Mouse (Mus musculus): Measurements from ENCODE around the gene Gm6657. TPM values are rescaled to one million over a fixed set of nuclear protein-coding genes. Genes with fewer than 3 reads are reported as not detected.

Gm6657 gene
- not detected in 2 replicates for polyA plus RNA-seq (2015; fragmentation: Nextera tagmentation; extraction: Ambion mirVana)

GRCm38 (mm10) chr12:78193942-78194341 lies at the start of gene Gm6657:
TSS of gene Gm6657 (plus strand) at chr12:78194242.
- no peak within 1 kb of the TSS for H3K27ac ChIP-seq
- H3K27me3 ChIP-seq, result no peaks in the 10 kb centered on the region
- no peak within 1 kb of the TSS for H3K4me2 ChIP-seq
- ATAC-seq (ENCODE audit: low FRiP score), result no peak
- no peaks in the 10 kb centered on the region for H3K36me3 ChIP-seq
- H3K4me1 ChIP-seq (replicated peaks), result no peaks in the 10 kb centered on the region
- no peak within 1 kb of the TSS for H3K9ac ChIP-seq
- H3K9me3 ChIP-seq, result peaks cover 3% of the 10 kb centered on the region; the same call in 1 of the 2 replicates
- no peak within 1 kb of the TSS for H3K4me3 ChIP-seq

- 22% methylated on average over 7 of the region's 7 CpGs for WGBS
- H3K4me2 ChIP-seq, result no peak overlapping the region
- H3K9me3 ChIP-seq, result no peaks in the 10 kb centered on the region
- H3K27me3 ChIP-seq, result no peaks in the 10 kb centered on the region
- H3K4me3 ChIP-seq, result no peak overlapping the region
- H3K9ac ChIP-seq, result no peak overlapping the region
- ATAC-seq (ENCODE audit: low FRiP score), result peak; percentile 87
- peaks cover 9% of the 10 kb centered on the region for H3K4me1 ChIP-seq (replicated peaks)
- H3K27ac ChIP-seq, result no peak overlapping the region
- H3K36me3 ChIP-seq, result no peaks in the 10 kb centered on the region
These were observed 40.6 kb upstream of the Gm6657 start for GRCm38 (mm10) chr12:78153308-78154002.

GRCm38 (mm10) chr12:78170178-78170577 lies 23.9 kb upstream of the Gm6657 start:
- H3K4me1 ChIP-seq (replicated peaks), result no peaks in the 10 kb centered on the region
- no peak overlapping the region for H3K9ac ChIP-seq
- H3K4me3 ChIP-seq, result no peak overlapping the region
- no peak for ATAC-seq (ENCODE audit: low FRiP score)
- H3K27me3 ChIP-seq, result no peaks in the 10 kb centered on the region
- no peaks in the 10 kb centered on the region for H3K36me3 ChIP-seq
- H3K4me2 ChIP-seq, result no peak overlapping the region
- no peaks in the 10 kb centered on the region for H3K9me3 ChIP-seq
- H3K27ac ChIP-seq, result no peak overlapping the region

GRCm38 (mm10) chr12:78173945-78174344 lies 20.1 kb upstream of the Gm6657 start:
- WGBS, result 83% methylated on average over 3 of the region's 3 CpGs
- Histone ChIP-seq H3K4me2 (no peak overlapping the region), H3K27ac (no peak overlapping the region)

GRCm38 (mm10) chr12:78174671-78175070 lies 19.4 kb upstream of the Gm6657 start:
- Histone ChIP-seq H3K27me3 (no peaks in the 10 kb centered on the region), H3K27ac (no peak overlapping the region), H3K4me3 (no peak overlapping the region), H3K9me3 (no peaks in the 10 kb centered on the region), H3K4me1 (replicated peaks) (0 out of 2 replicates have a peak, but pooled peaks cover 4% of the 10 kb centered on the region), H3K9ac (no peak overlapping the region), H3K36me3 (no peaks in the 10 kb centered on the region), H3K4me2 (no peak overlapping the region)
- ATAC-seq (ENCODE audit: low FRiP score), result no peak
- WGBS, result 91% methylated on average over 4 of the region's 4 CpGs

More at GRCm38 (mm10) chr12:78173945-78174344, 20.1 kb upstream of the Gm6657 start:
- no peaks in the 10 kb centered on the region for H3K36me3 ChIP-seq
- no peak for ATAC-seq (ENCODE audit: low FRiP score)
- H3K4me3 ChIP-seq, result no peak overlapping the region
- no peak overlapping the region for H3K9ac ChIP-seq
- H3K27me3 ChIP-seq, result no peaks in the 10 kb centered on the region
- H3K9me3 ChIP-seq, result no peaks in the 10 kb centered on the region
- H3K4me1 ChIP-seq (replicated peaks), result 0 out of 2 replicates have a peak, but pooled peaks cover 4% of the 10 kb centered on the region

GRCm38 (mm10) chr12:78181452-78181851 lies 12.6 kb upstream of the Gm6657 start:
- ATAC-seq (ENCODE audit: low FRiP score), result no peak
- Histone ChIP-seq H3K9me3 (no peaks in the 10 kb centered on the region), H3K4me2 (no peak overlapping the region), H3K4me1 (replicated peaks) (0 out of 2 replicates have a peak, but pooled peaks cover 4% of the 10 kb centered on the region), H3K36me3 (no peaks in the 10 kb centered on the region), H3K27ac (no peak overlapping the region), H3K27me3 (no peaks in the 10 kb centered on the region), H3K9ac (no peak overlapping the region), H3K4me3 (no peak overlapping the region)
- 59% methylated on average over 2 of the region's 2 CpGs for WGBS

- Histone ChIP-seq H3K4me3 (no peak overlapping the region), H3K36me3 (no peaks in the 10 kb centered on the region), H3K9ac (no peak overlapping the region), H3K9me3 (peaks cover 3% of the 10 kb centered on the region; the same call in 1 of the 2 replicates), H3K4me1 (replicated peaks) (no peaks in the 10 kb centered on the region), H3K27me3 (no peaks in the 10 kb centered on the region), H3K27ac (no peak overlapping the region), H3K4me2 (no peak overlapping the region)
- ATAC-seq (ENCODE audit: low FRiP score), result no peak
- 75% methylated on average over 2 of the region's 2 CpGs for whole genome bisulfite sequencing
These were observed 1.3 kb downstream of the Gm6657 start for GRCm38 (mm10) chr12:78195368-78195767.

- ATAC-seq (ENCODE audit: low FRiP score), result no peak
- H3K4me1 ChIP-seq (replicated peaks), result 0 out of 2 replicates have a peak, but pooled peaks cover 3% of the 10 kb centered on the region
- WGBS, result 48% methylated on average over 5 of the region's 5 CpGs
- H3K36me3 ChIP-seq, result no peaks in the 10 kb centered on the region
- H3K4me3 ChIP-seq, result no peak overlapping the region
- no peak overlapping the region for H3K4me2 ChIP-seq
- no peaks in the 10 kb centered on the region for H3K9me3 ChIP-seq
- H3K27ac ChIP-seq, result no peak overlapping the region
- H3K27me3 ChIP-seq, result no peaks in the 10 kb centered on the region
- no peak overlapping the region for H3K9ac ChIP-seq
These were observed 9.6 kb downstream of the Gm6657 start for GRCm38 (mm10) chr12:78203646-78204045.

GRCm38 (mm10) chr12:78205915-78206570 lies 12.0 kb downstream of the Gm6657 start:
- Histone ChIP-seq H3K4me1 (replicated peaks) (0 out of 2 replicates have a peak, but pooled peaks cover 3% of the 10 kb centered on the region), H3K36me3 (no peaks in the 10 kb centered on the region), H3K9ac (no peak overlapping the region), H3K27ac (no peak overlapping the region), H3K4me2 (peak overlapping the region; percentile 22; the same call in 1 of the 2 replicates), H3K4me3 (no peak overlapping the region), H3K9me3 (no peaks in the 10 kb centered on the region), H3K27me3 (no peaks in the 10 kb centered on the region)
- ATAC-seq (ENCODE audit: low FRiP score), result no peak
- 14% methylated on average over 5 of the region's 5 CpGs for WGBS

GRCm38 (mm10) chr12:78206571-78206960 lies 12.5 kb downstream of the Gm6657 start:
- H3K27me3 ChIP-seq, result no peaks in the 10 kb centered on the region
- WGBS, result 72% methylated on average over 4 of the region's 4 CpGs
- no peak overlapping the region for H3K9ac ChIP-seq
- no peak overlapping the region for H3K4me2 ChIP-seq
- no peak overlapping the region for H3K27ac ChIP-seq
- H3K9me3 ChIP-seq, result no peaks in the 10 kb centered on the region
- H3K4me1 ChIP-seq (replicated peaks), result 0 out of 2 replicates have a peak, but pooled peaks cover 3% of the 10 kb centered on the region
- no peak for ATAC-seq (ENCODE audit: low FRiP score)
- no peaks in the 10 kb centered on the region for H3K36me3 ChIP-seq
- H3K4me3 ChIP-seq, result no peak overlapping the region

GRCm38 (mm10) chr12:78209856-78210255 lies 15.8 kb downstream of the Gm6657 start:
- H3K4me2 ChIP-seq, result no peak overlapping the region
- no peak overlapping the region for H3K9ac ChIP-seq
- no peaks in the 10 kb centered on the region for H3K36me3 ChIP-seq
- H3K27me3 ChIP-seq, result no peaks in the 10 kb centered on the region
- no peak overlapping the region for H3K27ac ChIP-seq
- no peaks in the 10 kb centered on the region for H3K9me3 ChIP-seq
- H3K4me1 ChIP-seq (replicated peaks), result no peaks in the 10 kb centered on the region
- no peak for ATAC-seq (ENCODE audit: low FRiP score)
- H3K4me3 ChIP-seq, result no peak overlapping the region
- WGBS, result 88% methylated on average over 2 of the region's 2 CpGs

- H3K4me2 ChIP-seq, result no peak overlapping the region
- no peak for ATAC-seq (ENCODE audit: low FRiP score)
- WGBS, result 82% methylated on average over 6 of the region's 6 CpGs
- no peaks in the 10 kb centered on the region for H3K4me1 ChIP-seq (replicated peaks)
- no peaks in the 10 kb centered on the region for H3K36me3 ChIP-seq
- no peak overlapping the region for H3K4me3 ChIP-seq
- H3K9ac ChIP-seq, result no peak overlapping the region
- no peaks in the 10 kb centered on the region for H3K9me3 ChIP-seq
- H3K27me3 ChIP-seq, result no peaks in the 10 kb centered on the region
- no peak overlapping the region for H3K27ac ChIP-seq
These were observed 21.4 kb downstream of the Gm6657 start for GRCm38 (mm10) chr12:78215490-78215889.
